Mouse (Mus musculus) spleen, adult 2 months (tissue): ENCODE measurements around the gene Ntng2.

ENCODE experiments used
- CTCF ChIP-seq: fragments of 200-500 bp; IDR thresholded peaks from 2 replicates; pipeline ENCODE4 v1.5.1; 2011; ENCODE audit warnings: mild to moderate bottlenecking, inconsistent platforms; ENCODE audit not compliant: insufficient read depth, insufficient read length, insufficient replicate concordance; ENCODE audit errors: extremely low read depth
- POLR2A ChIP-seq: fragments of 200-500 bp; IDR thresholded peaks from 2 replicates; pipeline ENCODE4 v1.6.1; 2011; ENCODE audit warnings: low read depth, low read length, inconsistent platforms

GRCm38 (mm10) chr2:29216286-29217012 lies 36.4 kb downstream of the Ntng2 start:
- TF ChIP-seq CTCF (0 out of 2 replicates have a peak, but pooled peaks have one; percentile 25), POLR2A (no peak)
